Mouse (Mus musculus) midbrain, embryonic 10.5 days (tissue): ENCODE results near the gene Pcbp1. TPM values are rescaled to one million over a fixed set of nuclear protein-coding genes. Genes with fewer than 3 reads are reported as not detected.
"Not testable (repeated sequence)": the region's sequence is repeated elsewhere in the genome, so short reads cannot be mapped to it uniquely, and the experiment has no call there.

Experiments
- DNase-seq: peaks from one replicate; pipeline ENCODE4 v3.0.0-alpha.2; 2017; ENCODE audit warnings: low spot score
- H3K27ac ChIP-seq: fragments of 300-500 bp; sonication (generic); replicated peaks from 2 replicates; pipeline ENCODE4 v1.5.1; 2016; ENCODE audit warnings: mild to moderate bottlenecking
- H3K27me3 ChIP-seq: fragments of 300-500 bp; sonication (generic); 2 replicates; pipeline ENCODE4 v1.6.1; 2016; ENCODE audit warnings: low read depth, mild to moderate bottlenecking; ENCODE audit not compliant: poor library complexity, severe bottlenecking
- H3K36me3 ChIP-seq: fragments of 300-500 bp; sonication (generic); 2 replicates; pipeline ENCODE4 v1.6.1; 2016; ENCODE audit warnings: mild to moderate bottlenecking, moderate library complexity
- H3K4me1 ChIP-seq: fragments of 300-500 bp; sonication (generic); 2 replicates; pipeline ENCODE4 v1.6.1; 2016
- H3K4me3 ChIP-seq: fragments of 300-500 bp; sonication (generic); 2 replicates; pipeline ENCODE4 v1.5.1; 2016; ENCODE audit warnings: mild to moderate bottlenecking, moderate library complexity
- H3K9me3 ChIP-seq: fragments of 300-500 bp; sonication (generic); replicated peaks from 2 replicates; pipeline ENCODE4 v1.6.1; 2016; ENCODE audit warnings: mild to moderate bottlenecking
- WGBS: fragments of 180-500 bp; shearing (Covaris S2); methylation state at CpG from one replicate; pipeline ENCODE4 v1.1.7; 2016; 5-methylcytosine and 5-hydroxymethylcytosine counted together
- polyA plus RNA-seq: library from polyadenylated mRNA; unstranded; fragments of >200 nt; fragmentation: Nextera tagmentation; extraction: Ambion mirVana; gene quantifications from 2 replicates; pipeline ENCODE4 v1.2.1, GENCODE M21; 2016

Pcbp1 gene
- polyA plus RNA-seq, 1 experiment from 2014 or later, result 321 TPM

GRCm38 (mm10) chr6:86497071-86497815 lies 28.9 kb downstream of the Pcbp1 start:
- no peaks in the 10 kb centered on the region for H3K27me3 ChIP-seq
- peak overlapping the region; percentile 23; the same call in 1 of the 2 replicates for H3K4me3 ChIP-seq
- no peaks in the 10 kb centered on the region for H3K9me3 ChIP-seq
- peak overlapping the region; percentile 63 for H3K27ac ChIP-seq
- no peaks in the 10 kb centered on the region for H3K36me3 ChIP-seq
- peak; percentile 24 for DNase-seq
- 31% methylated on average over 13 of the region's 13 CpGs for WGBS
- H3K4me1 ChIP-seq, result peaks cover 23% of the 10 kb centered on the region

GRCm38 (mm10) chr6:86496585-86496984 lies 29.5 kb downstream of the Pcbp1 start:
- H3K36me3 ChIP-seq, result no peaks in the 10 kb centered on the region
- peaks cover 23% of the 10 kb centered on the region for H3K4me1 ChIP-seq
- no peaks in the 10 kb centered on the region for H3K27me3 ChIP-seq
- H3K9me3 ChIP-seq, result no peaks in the 10 kb centered on the region
- 80% methylated on average over 5 of the region's 5 CpGs for WGBS
- no peak overlapping the region for H3K27ac ChIP-seq
- DNase-seq, result no peak
- H3K4me3 ChIP-seq, result no peak overlapping the region

- no peak overlapping the region for H3K27ac ChIP-seq
- no peaks in the 10 kb centered on the region for H3K27me3 ChIP-seq
- WGBS, result 92% methylated on average over 8 of the region's 8 CpGs
- DNase-seq, result no peak
- no peaks in the 10 kb centered on the region for H3K36me3 ChIP-seq
- H3K4me1 ChIP-seq, result peaks cover 23% of the 10 kb centered on the region
- no peaks in the 10 kb centered on the region for H3K9me3 ChIP-seq
- no peak overlapping the region for H3K4me3 ChIP-seq
These were observed 30.0 kb downstream of the Pcbp1 start for GRCm38 (mm10) chr6:86496127-86496526.

- Histone ChIP-seq H3K9me3 (no peaks in the 10 kb centered on the region), H3K36me3 (no peaks in the 10 kb centered on the region), H3K4me1 (peaks cover 23% of the 10 kb centered on the region), H3K4me3 (no peak overlapping the region), H3K27me3 (no peaks in the 10 kb centered on the region), H3K27ac (no peak overlapping the region)
- no peak for DNase-seq
- WGBS, result 48% methylated on average over 3 of the region's 3 CpGs
These were observed 30.5 kb downstream of the Pcbp1 start for GRCm38 (mm10) chr6:86495661-86496060.

GRCm38 (mm10) chr6:86494767-86495166 lies 31.4 kb downstream of the Pcbp1 start:
- WGBS, result 93% methylated on average over 7 of the region's 7 CpGs
- peaks cover 23% of the 10 kb centered on the region for H3K4me1 ChIP-seq
- DNase-seq, result no peak

GRCm38 (mm10) chr6:86493469-86494263 lies 32.5 kb downstream of the Pcbp1 start:
- no peaks in the 10 kb centered on the region for H3K27me3 ChIP-seq
- no peak overlapping the region for H3K4me3 ChIP-seq
- H3K36me3 ChIP-seq, result no peaks in the 10 kb centered on the region
- H3K4me1 ChIP-seq, result peaks cover 23% of the 10 kb centered on the region
- no peak for DNase-seq
- 81% methylated on average over 13 of the region's 13 CpGs for WGBS
- no peak overlapping the region for H3K27ac ChIP-seq
- H3K9me3 ChIP-seq, result no peaks in the 10 kb centered on the region

More at GRCm38 (mm10) chr6:86494767-86495166, 31.4 kb downstream of the Pcbp1 start:
- Histone ChIP-seq H3K9me3 (no peaks in the 10 kb centered on the region), H3K4me3 (no peak overlapping the region), H3K27me3 (no peaks in the 10 kb centered on the region), H3K27ac (no peak overlapping the region), H3K36me3 (no peaks in the 10 kb centered on the region)

GRCm38 (mm10) chr6:86490413-86490812 lies 35.7 kb downstream of the Pcbp1 start:
- DNase-seq, H3K9me3 ChIP-seq, H3K36me3 ChIP-seq, H3K27ac ChIP-seq, H3K27me3 ChIP-seq, H3K4me3 ChIP-seq: not testable (repeated sequence)
- WGBS, result 93% methylated on average over 8 of the region's 8 CpGs
- H3K4me1 ChIP-seq, result peaks cover 28% of the 10 kb centered on the region

- 99% methylated on average over 2 of the region's 2 CpGs for WGBS
- Histone ChIP-seq H3K27ac (no peak overlapping the region), H3K9me3 (no peaks in the 10 kb centered on the region), H3K4me3 (no peak overlapping the region), H3K27me3 (no peaks in the 10 kb centered on the region), H3K4me1 (peaks cover 27% of the 10 kb centered on the region), H3K36me3 (no peaks in the 10 kb centered on the region)
- no peak for DNase-seq
These were observed 36.2 kb downstream of the Pcbp1 start for GRCm38 (mm10) chr6:86489945-86490344.

- Histone ChIP-seq H3K27me3 (no peaks in the 10 kb centered on the region), H3K4me1 (peaks cover 27% of the 10 kb centered on the region), H3K4me3 (peak overlapping the region; percentile 43; the same call in 1 of the 2 replicates), H3K36me3 (no peaks in the 10 kb centered on the region), H3K27ac (peak overlapping the region; percentile 98), H3K9me3 (no peaks in the 10 kb centered on the region)
- WGBS, result 51% methylated on average over 3 of the region's 3 CpGs
- DNase-seq, result no peak
These were observed 38.0 kb downstream of the Pcbp1 start for GRCm38 (mm10) chr6:86488149-86488485.

- WGBS, result 7% methylated on average over 24 of the region's 24 CpGs
- peak overlapping the region; percentile 43 for H3K4me3 ChIP-seq
These were observed 38.6 kb downstream of the Pcbp1 start for GRCm38 (mm10) chr6:86487358-86488148.

GRCm38 (mm10) chr6:86485943-86486640 lies 40.0 kb downstream of the Pcbp1 start:
- Histone ChIP-seq H3K4me3 (no peak overlapping the region; the same call in 1 of the 2 replicates), H3K36me3 (no peaks in the 10 kb centered on the region), H3K4me1 (peaks cover 27% of the 10 kb centered on the region), H3K27me3 (no peaks in the 10 kb centered on the region), H3K27ac (peak overlapping the region; percentile 98), H3K9me3 (no peaks in the 10 kb centered on the region)
- no peak for DNase-seq
- 65% methylated on average over 7 of the region's 7 CpGs for WGBS

More at GRCm38 (mm10) chr6:86487358-86488148, 38.6 kb downstream of the Pcbp1 start:
- H3K27ac ChIP-seq, result peak overlapping the region; percentile 98
- H3K4me1 ChIP-seq, result peaks cover 27% of the 10 kb centered on the region
- H3K27me3 ChIP-seq, result no peaks in the 10 kb centered on the region
- DNase-seq, result peak; percentile 88
- H3K36me3 ChIP-seq, result no peaks in the 10 kb centered on the region
- no peaks in the 10 kb centered on the region for H3K9me3 ChIP-seq

- no peak overlapping the region for H3K4me3 ChIP-seq
- no peak overlapping the region for H3K27ac ChIP-seq
- no peaks in the 10 kb centered on the region for H3K9me3 ChIP-seq
- peaks cover 21% of the 10 kb centered on the region for H3K4me1 ChIP-seq
- no peaks in the 10 kb centered on the region for H3K36me3 ChIP-seq
- H3K27me3 ChIP-seq, result no peaks in the 10 kb centered on the region
- DNase-seq, result no peak
- 93% methylated on average over 5 of the region's 5 CpGs for WGBS
These were observed 44.2 kb downstream of the Pcbp1 start for GRCm38 (mm10) chr6:86481871-86482270.
